Mouse (Mus musculus): ENCODE results near the gene Rara. TPM values are rescaled to one million over a fixed set of nuclear protein-coding genes. Genes with fewer than 3 reads are reported as not detected.

The Rara gene
- total RNA-seq, 2 experiments from 2014 or later, result 38.8 to 125 TPM

DNA sequence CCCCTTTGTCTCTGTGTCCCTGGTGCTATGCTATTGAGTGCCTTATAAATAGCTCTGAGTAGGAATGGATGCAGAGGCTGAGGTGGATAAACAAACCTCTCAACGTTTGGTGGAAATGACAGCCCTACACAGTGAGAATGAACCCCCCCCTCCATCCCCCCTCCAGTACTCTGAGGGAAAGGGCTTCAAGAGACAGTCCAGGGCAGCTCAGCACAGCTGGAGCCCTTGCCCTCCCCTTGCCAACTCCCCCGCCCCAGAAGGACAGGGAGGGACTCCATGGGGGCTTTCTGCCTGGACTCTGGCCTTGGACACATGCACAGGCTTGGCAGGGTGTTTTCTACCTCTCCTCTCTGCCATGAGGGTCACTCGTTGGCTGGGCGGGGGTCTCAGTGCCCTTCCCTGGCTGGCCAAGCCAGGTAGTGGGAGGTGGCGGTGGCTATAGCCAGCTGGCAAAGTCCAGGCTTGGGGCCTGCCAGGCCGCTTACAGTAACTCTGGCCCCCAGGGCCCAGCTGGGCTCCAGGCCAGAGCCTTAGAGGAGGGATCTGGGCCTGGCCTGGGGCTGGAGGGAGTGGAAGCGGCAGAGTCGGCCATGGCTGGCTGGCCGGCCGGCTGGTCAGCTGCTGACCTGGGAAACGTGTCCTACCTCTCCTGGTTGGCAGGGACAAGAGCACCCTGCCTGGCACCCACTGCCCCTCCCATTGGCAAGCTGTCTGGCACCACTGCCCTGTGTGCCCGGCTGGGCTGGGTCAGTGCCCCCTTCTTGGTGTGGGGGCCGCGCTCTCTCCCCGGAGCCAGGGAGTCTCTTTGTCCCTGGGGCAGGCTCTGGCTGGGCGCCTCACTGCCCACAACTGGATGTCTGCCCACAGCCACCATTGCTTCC, 23.6 kb downstream of the Rara start:
- no peak for ATAC-seq (ENCODE audit: poor library complexity, severe bottlenecking)

GRCm38 (mm10) chr11:98952111-98952510, 24.5 kb downstream of the Rara start:
- no peak for ATAC-seq (ENCODE audit: poor library complexity, severe bottlenecking)

DNA sequence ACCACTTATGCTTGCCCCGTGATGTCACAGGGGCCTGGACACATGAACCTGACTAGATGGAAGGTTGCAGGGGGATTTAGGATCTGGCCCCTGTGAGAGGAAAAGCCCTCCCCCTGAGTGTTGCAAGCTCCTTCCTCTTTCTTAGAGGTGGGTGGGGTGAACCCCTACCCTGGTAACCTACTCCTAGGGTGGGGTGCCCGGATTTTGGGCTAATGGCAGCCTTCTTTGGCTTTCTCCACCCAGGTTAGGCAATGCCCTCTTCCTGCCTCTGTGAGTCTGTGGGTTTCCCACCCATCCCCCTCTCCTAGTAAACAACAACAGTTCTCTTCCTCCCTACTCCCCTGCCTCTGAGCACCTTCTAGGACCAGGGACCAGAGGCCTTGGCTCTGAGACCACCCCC, 25.1 kb downstream of the Rara start:
- ATAC-seq (ENCODE audit: poor library complexity, severe bottlenecking), result peak; percentile 59

- ATAC-seq (ENCODE audit: poor library complexity, severe bottlenecking), result no peak
These were observed 25.7 kb downstream of the Rara start for GRCm38 (mm10) chr11:98953361-98953760.

- ATAC-seq (ENCODE audit: poor library complexity, severe bottlenecking), result no peak
These were observed 26.3 kb downstream of the Rara start for GRCm38 (mm10) chr11:98953835-98954320.

- peak; percentile 10 for ATAC-seq (ENCODE audit: poor library complexity, severe bottlenecking)
These were observed 26.8 kb downstream of the Rara start for GRCm38 (mm10) chr11:98954373-98954772.

- ATAC-seq (ENCODE audit: poor library complexity, severe bottlenecking), result no peak
These were observed 27.4 kb downstream of the Rara start for GRCm38 (mm10) chr11:98954801-98955706.

DNA sequence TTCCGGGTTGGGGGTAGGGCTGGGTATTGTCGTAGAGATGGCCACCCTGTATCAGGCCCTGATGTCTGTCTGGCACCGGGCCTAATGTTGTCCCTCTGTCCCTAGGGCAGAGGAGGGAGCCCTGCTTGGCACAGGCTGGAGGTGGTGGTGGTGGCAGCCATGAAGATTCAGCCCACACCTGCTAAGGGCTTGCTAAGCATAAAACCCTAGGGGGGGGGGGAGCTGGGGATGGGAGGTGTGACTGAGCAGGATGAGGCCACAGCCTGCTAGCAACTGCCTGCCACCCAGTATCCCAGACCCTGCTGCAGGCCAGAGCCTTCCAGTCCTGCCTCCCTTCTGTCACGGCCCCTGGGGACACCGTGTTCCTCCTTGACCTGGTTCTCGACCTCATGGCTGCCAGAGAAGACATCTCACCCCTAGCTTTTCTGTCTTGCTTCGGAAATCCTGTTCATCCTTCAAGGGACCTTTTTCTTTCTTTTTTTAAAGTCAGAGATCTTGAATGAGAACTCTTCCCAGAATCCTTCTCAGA, 28.2 kb downstream of the Rara start:
- no peak for ATAC-seq (ENCODE audit: poor library complexity, severe bottlenecking)

DNA sequence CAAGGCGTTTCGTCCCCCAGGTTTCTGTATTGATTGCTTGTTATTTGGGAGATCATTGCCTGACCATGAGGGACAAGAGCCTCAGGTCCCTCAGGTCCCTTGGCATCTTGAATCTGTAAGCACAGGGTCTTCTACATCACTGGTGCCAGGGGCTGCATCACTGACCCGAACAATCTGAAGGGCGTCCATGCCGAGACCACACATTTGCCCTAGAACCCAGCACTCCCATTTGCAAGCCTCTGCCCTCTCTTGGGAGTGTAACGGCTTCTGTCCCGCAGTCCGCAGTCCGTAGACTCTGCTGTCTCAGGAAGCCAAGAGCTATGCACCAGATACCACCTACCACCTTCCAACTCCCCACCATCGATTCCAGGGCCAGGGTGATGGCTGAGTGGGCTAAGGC, 28.7 kb downstream of the Rara start:
- no peak for ATAC-seq (ENCODE audit: poor library complexity, severe bottlenecking)

DNA sequence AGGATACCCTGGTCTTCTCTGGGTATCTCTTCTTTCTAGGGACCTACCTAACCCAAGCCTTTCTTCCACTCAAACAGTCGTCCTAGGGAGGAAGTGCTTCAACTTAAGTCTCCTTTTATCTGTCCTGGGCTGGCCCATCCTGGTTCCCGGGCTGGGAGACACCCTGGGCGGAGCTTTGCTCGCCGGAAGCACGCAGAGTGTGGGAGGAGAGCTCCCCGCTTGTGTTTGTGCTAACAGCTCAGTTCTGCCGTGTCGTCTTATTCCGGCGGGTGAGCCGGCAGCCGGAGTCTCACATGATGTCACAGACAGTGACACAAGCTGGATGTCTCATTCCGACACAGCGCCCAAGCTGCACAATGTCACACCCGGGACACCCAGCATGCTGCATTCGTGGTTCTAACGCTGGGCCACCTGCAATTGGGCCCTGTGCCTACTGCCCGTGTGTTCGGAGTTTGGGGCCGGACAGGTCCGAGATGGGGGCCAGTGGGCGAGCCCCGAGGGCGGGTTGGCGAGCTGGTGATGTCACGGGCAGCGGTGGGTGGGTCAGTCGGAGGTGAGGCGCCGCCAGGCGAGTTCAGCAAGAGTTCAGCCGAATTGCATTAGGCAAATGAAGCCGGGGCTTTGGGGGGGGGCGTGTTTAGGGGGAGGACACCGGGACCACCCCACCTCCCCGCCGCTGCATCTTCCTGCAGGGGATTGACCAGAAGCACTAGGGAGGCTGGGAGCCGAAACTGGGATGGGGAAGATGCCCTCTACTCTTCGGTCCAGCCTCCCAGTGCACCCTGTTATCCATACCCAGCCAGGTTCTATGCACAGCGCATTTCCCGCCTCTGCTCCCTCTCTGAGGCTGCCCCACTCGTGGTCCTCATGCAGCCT, 32.1 kb downstream of the Rara start:
- peak; percentile 59 for ATAC-seq (ENCODE audit: poor library complexity, severe bottlenecking)

GRCm38 (mm10) chr11:98960313-98960906, 32.8 kb downstream of the Rara start:
- ATAC-seq (ENCODE audit: poor library complexity, severe bottlenecking), result peak; percentile 39

- ATAC-seq (ENCODE audit: poor library complexity, severe bottlenecking), result no peak
These were observed 33.5 kb downstream of the Rara start for GRCm38 (mm10) chr11:98961051-98961592.

DNA sequence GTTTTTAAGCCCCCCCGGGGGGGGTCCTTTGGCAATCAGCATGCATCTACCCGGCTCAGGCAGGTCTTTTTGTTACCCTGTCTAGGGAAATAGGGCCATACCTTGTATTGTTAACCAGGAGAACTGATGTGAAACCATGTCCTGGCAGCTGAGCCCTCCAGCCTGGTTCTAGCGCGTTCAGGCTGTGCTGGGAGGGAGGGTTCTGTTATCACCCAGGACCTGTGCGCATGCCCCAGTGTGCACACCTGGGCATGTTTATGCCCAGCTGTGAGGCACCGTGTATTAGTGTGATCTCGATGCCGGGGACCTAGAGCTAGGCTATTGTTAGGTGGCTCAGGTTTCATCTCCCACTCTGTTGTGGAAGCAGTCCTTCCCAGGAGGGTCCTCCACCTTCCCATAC, 34.1 kb downstream of the Rara start:
- no peak for ATAC-seq (ENCODE audit: poor library complexity, severe bottlenecking)

DNA sequence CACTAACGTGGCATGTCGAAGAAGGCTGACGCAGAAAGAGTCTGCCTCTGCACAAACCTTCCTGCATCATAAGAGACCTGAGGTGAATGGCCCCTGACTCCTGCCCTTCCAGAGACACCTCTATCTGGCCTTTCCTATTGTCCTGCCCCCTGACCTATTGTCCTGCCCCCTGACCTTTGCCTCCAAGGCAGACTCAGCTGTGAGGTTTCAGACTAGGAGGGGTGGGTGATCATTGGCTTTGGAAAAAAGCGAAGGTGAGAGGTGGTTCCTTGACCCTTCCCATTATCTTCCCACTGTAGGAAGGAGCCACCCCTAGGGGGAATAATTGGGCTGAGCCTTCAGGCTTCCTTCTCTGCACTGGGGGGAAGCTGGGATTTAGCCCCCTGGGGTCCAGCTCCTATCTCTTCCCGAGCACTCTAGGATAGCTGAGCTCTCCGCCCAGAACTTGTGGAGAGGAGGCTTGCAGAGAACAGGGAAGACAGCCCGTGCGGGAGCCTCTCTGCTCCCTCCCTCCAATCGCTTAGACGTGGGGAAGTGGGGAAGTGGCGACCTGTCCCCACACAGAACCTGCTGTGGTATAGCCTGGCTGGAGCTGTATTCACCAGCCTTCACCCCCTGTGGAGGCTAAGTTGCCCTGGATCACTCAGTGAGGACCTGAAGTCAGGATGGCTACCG, 34.9 kb downstream of the Rara start:
- ATAC-seq (ENCODE audit: poor library complexity, severe bottlenecking), result no peak

DNA sequence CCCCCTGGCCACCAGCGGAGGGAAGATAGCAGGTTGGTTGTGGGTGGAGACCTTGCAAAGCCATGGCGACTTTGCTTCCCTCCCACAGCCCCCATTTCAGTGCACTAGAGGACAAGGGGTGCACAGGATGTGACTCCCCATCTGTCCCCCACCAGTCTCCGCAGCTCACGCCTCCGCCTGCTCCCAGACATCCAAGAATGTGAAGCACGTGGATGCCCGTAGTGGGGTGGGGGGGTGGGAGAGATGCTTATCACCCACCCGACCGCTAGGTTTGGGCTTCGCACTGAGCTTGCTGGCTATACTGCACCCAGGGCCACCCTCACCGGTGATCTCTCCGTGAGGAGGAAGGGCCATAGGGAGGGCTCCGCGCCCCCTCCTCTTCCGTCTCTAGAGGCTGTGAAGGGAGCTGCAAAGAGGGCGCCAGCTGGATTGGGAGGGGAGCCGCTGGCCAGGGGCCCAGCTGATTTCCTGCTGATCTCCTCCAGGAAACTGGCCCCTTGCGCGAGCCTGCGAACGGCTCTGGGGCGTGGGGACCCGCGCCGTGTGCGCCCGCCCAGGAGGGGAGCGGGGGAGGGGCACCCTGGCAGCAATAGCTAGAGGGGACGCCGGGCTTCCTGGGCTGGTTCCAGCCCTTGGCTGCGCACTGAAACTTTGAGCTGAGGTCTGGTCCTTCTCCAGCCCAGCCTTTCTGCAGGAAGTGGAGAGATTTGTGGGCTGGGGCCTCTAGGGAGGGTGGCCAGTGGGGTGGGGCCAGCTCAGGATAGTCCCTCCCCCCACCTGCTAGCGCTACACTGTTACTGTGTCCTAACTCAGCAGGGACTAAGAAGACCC, 35.8 kb downstream of the Rara start:
- ATAC-seq (ENCODE audit: poor library complexity, severe bottlenecking), result peak; percentile 39

DNA sequence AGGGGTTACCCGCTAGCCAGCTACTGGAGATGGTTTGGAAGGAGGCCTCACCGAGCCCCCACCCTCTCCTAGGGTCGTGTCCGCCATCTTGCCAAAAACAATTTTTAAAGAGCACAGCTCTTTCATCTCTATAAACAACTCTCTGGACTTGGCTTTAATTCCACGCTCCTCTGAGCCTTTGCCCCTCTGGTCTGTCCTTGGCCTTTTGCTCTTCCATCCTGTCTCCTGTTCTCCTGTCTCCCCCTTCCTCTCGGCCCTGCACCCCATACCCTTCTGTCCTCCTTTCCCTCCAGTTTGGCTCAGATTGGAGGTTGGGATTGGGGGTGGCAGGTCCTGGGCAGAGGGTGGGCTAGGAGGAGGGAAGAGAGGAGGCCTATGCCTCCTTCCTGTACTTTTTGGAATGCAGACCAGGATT, 36.6 kb downstream of the Rara start:
- ATAC-seq (ENCODE audit: poor library complexity, severe bottlenecking), result no peak

GRCm38 (mm10) chr11:98964616-98965415, 37.2 kb downstream of the Rara start:
- ATAC-seq (ENCODE audit: poor library complexity, severe bottlenecking), result no peak
